Comparison of ENCODE assay signal across 7 mouse cellular contexts in the genomic region with DNA sequence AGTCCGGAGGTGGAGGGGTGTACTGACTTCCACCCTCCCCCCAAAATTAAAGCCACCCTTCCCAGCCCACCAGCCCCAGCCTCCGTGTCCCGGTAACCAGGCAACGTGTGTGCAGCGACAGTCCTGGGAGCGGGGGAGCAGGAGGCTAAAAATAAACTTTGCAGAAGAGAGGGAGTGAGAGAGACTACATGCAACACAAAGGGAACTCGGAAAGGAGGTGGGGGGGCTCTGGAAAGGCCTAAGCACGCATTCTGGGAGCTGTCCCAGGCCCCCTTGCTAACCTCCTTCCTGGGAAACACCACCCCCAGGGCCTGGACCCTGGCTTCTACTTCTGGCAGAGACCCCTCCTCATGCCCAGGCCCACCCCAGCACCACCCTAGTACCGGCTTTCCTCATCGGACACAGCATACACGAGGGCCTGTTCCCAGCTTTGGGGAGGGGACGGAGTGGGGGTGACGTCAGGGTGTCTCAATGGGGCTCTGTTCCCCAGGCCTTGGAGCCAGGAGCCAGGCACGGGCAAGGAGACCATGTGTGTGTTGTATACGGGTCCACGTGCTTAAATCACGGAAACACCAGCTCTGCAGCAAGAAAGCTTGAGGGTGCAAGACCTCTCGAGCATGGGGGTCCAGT. TPM values are rescaled to one million over a fixed set of nuclear protein-coding genes. Genes with fewer than 3 reads are reported as not detected.
DNase-seq lines count a peak whose midpoint lies in the region; ATAC-seq and TF ChIP-seq lines count a peak whose summit lies in the region.

No protein-coding gene starts in this region.

- H3K9me3 ChIP-seq in embryonic facial prominence, embryonic 12.5 days: no peaks in the 10 kb centered on the region
- no peaks in the 10 kb centered on the region for H3K9me3 ChIP-seq in heart, postnatal 0 days (replicated peaks; ENCODE audit: control insufficient read depth, low read length)
- no peaks in the 10 kb centered on the region for H3K9me3 ChIP-seq in stomach, embryonic 14.5 days (ENCODE audit: control insufficient read depth, low read depth, low read length)

- H3K4me1 ChIP-seq in embryonic facial prominence, embryonic 12.5 days: peaks cover 49% of the 10 kb centered on the region
- H3K4me1 ChIP-seq in heart, postnatal 0 days (ENCODE audit: control insufficient read depth, insufficient read depth): peaks cover 33% of the 10 kb centered on the region
- peaks cover 26% of the 10 kb centered on the region for H3K4me1 ChIP-seq in stomach, embryonic 14.5 days (ENCODE audit: control insufficient read depth, insufficient read depth, low read length)

- ATAC-seq in embryonic facial prominence, embryonic 12.5 days (ENCODE audit: insufficient number of reproducible peaks, insufficient read depth, low FRiP score, low TSS enrichment): no peak
- ATAC-seq in heart, postnatal 0 days (ENCODE audit: insufficient read depth, low read depth): 0 out of 2 replicates have a peak, but pooled peaks have one; percentile 6
- ATAC-seq in stomach, embryonic 14.5 days (ENCODE audit: insufficient number of reproducible peaks, insufficient read depth, low FRiP score, low read depth): peak; percentile 15; the same call in 1 of the 2 replicates

- H3K4me3 ChIP-seq in embryonic facial prominence, embryonic 12.5 days: peak overlapping the region; percentile 72
- H3K4me3 ChIP-seq in heart, postnatal 0 days (ENCODE audit: low read depth, low read length): peak overlapping the region; percentile 89
- H3K4me3 ChIP-seq in macrophage (ENCODE audit: inconsistent target): peak overlapping the region; percentile 46
- peak overlapping the region; percentile 98 for H3K4me3 ChIP-seq in stomach, embryonic 14.5 days (ENCODE audit: low read depth, low read length)

- DNase-seq in 416B (ENCODE audit: low read depth): peak; percentile 68
- DNase-seq in ES-CJ7 (ENCODE audit: low read depth, low spot score): peak; percentile 50
- DNase-seq in heart, postnatal 0 days (ENCODE audit: low spot score): peak; percentile 84
- DNase-seq in left cerebral cortex, adult 18-20 months (ENCODE audit: low spot score in 2 of 2): peak; percentile 74 to 85

- H3K36me3 ChIP-seq in embryonic facial prominence, embryonic 12.5 days: peaks cover 27% of the 10 kb centered on the region
- H3K36me3 ChIP-seq in heart, postnatal 0 days (replicated peaks; ENCODE audit: control insufficient read depth, insufficient read depth, low read length): peaks cover 26% of the 10 kb centered on the region
- H3K36me3 ChIP-seq in macrophage (ENCODE audit: inconsistent target): peaks cover 4% of the 10 kb centered on the region; the same call in 1 of the 2 replicates
- H3K36me3 ChIP-seq in stomach, embryonic 14.5 days (ENCODE audit: control insufficient read depth, insufficient read depth, low read length): peaks cover 27% of the 10 kb centered on the region

- peak overlapping the region; percentile 99 for H3K27ac ChIP-seq in embryonic facial prominence, embryonic 12.5 days
- peak overlapping the region; percentile 97 for H3K27ac ChIP-seq in heart, postnatal 0 days (ENCODE audit: low read depth)
- H3K27ac ChIP-seq in macrophage: peak overlapping the region; percentile 68
- peak overlapping the region; percentile 99 for H3K27ac ChIP-seq in stomach, embryonic 14.5 days (ENCODE audit: low read length)

- no peak for TF ChIP-seq CTCF in heart, postnatal 0 days (IDR thresholded peaks at IDR 0.05; ENCODE audit: low read depth)

- no peaks in the 10 kb centered on the region for H3K27me3 ChIP-seq in embryonic facial prominence, embryonic 12.5 days
- H3K27me3 ChIP-seq in heart, postnatal 0 days (ENCODE audit: control insufficient read depth, insufficient read depth, low read length): no peaks in the 10 kb centered on the region
- H3K27me3 ChIP-seq in stomach, embryonic 14.5 days (ENCODE audit: control insufficient read depth, insufficient read depth, low read length): no peaks in the 10 kb centered on the region

- TF ChIP-seq EP300 in heart, postnatal 0 days (IDR thresholded peaks at IDR 0.05; ENCODE audit: low read depth): 0 out of 2 replicates have a peak, but pooled peaks have one; percentile 24

- peak overlapping the region; percentile 97 for H3K4me2 ChIP-seq in embryonic facial prominence, embryonic 12.5 days (replicated peaks)
- H3K4me2 ChIP-seq in heart, postnatal 0 days (ENCODE audit: low read depth, low read length): peak overlapping the region; percentile 90
- peak overlapping the region; percentile 86 for H3K4me2 ChIP-seq in stomach, embryonic 14.5 days (replicated peaks; ENCODE audit: low read depth, low read length)

- peaks cover 54% of the 10 kb centered on the region for H3K79me2 ChIP-seq in macrophage (ENCODE audit: inconsistent target)

- WGBS in embryonic facial prominence, embryonic 12.5 days: 2% methylated on average over 18 of the region's 18 CpGs
- 1% methylated on average over 18 of the region's 18 CpGs for WGBS in heart, postnatal 0 days
- WGBS in macrophage (ENCODE audit: missing documents): 13% methylated on average over 18 of the region's 18 CpGs
- WGBS in stomach, embryonic 14.5 days: 1% methylated on average over 18 of the region's 18 CpGs

- peak overlapping the region; percentile 81 for H3K9ac ChIP-seq in embryonic facial prominence, embryonic 12.5 days
- peak overlapping the region; percentile 90 for H3K9ac ChIP-seq in heart, postnatal 0 days (replicated peaks; ENCODE audit: low read depth, low read length)
- H3K9ac ChIP-seq in stomach, embryonic 14.5 days (replicated peaks; ENCODE audit: low read depth, low read length): peak overlapping the region; percentile 95

RNA-seq across cellular contexts. Expression of a gene that starts 2.4 kb away (rescaled TPM):
- 20.0 and 20.8 TPM in 2 replicates for polyA plus RNA-seq in embryonic facial prominence, embryonic 12.5 days (2016; fragmentation: Nextera tagmentation; extraction: Ambion mirVana)
- 41.4 and 66.8 TPM in 2 replicates for total RNA-seq in heart, postnatal 0 days (2014; rRNA removed; ENCODE audit: low replicate concordance)
- 6.5 and 7.0 TPM in 2 replicates for polyA plus RNA-seq in heart, postnatal 0 days (2015; fragmentation: Nextera tagmentation; extraction: Ambion mirVana)
- total RNA-seq in left cerebral cortex, adult 18-20 months (2021): 10 to 100 TPM; 60.8 to 65.2 TPM
- 10 to 100 TPM in 15 of 26 experiments, 1 to 10 TPM in 11; 7.1 to 19.7 (median 10.7) TPM for total RNA-seq in macrophage (2018; cell fraction: chromatin; rRNA removed)
- 10 to 100 TPM in 24 of 26 experiments, 1 to 10 TPM in 2; 8.5 to 19.3 (median 12.5) TPM for total RNA-seq in macrophage (2018; cell fraction: cytosol; rRNA removed)
- 10 to 100 TPM in 19 of 26 experiments, 1 to 10 TPM in 7; 6.8 to 20.6 (median 13.6) TPM for total RNA-seq in macrophage (2018; cell fraction: nucleus; rRNA removed)
- polyA plus RNA-seq in macrophage (2018): 11.9 to 14.5 TPM (median 14.2 TPM) in 3 replicates
- polyA plus RNA-seq in stomach, embryonic 14.5 days (2014; fragmentation: Nextera tagmentation; extraction: Ambion mirVana): 25.8 and 27.7 TPM in 2 replicates

RNA-seq across cellular contexts. Expression of a gene that starts 10.5 kb away (rescaled TPM):
- 15.9 and 17.4 TPM in 2 replicates for polyA plus RNA-seq in embryonic facial prominence, embryonic 12.5 days (2016; fragmentation: Nextera tagmentation; extraction: Ambion mirVana)
- total RNA-seq in heart, postnatal 0 days (2014; rRNA removed; ENCODE audit: low replicate concordance): 62.1 and 64.7 TPM in 2 replicates
- 5.3 and 5.9 TPM in 2 replicates for polyA plus RNA-seq in heart, postnatal 0 days (2015; fragmentation: Nextera tagmentation; extraction: Ambion mirVana)
- 100 to 1,000 TPM; 215 to 224 TPM for total RNA-seq in left cerebral cortex, adult 18-20 months (2021)
- total RNA-seq in macrophage (2018; cell fraction: chromatin; rRNA removed): 10 to 100 TPM; 15.6 to 63.9 (median 38.0) TPM
- 10 to 100 TPM; 50.6 to 70.6 (median 58.9) TPM for total RNA-seq in macrophage (2018; cell fraction: cytosol; rRNA removed)
- 10 to 100 TPM; 21.7 to 69.9 (median 44.3) TPM for total RNA-seq in macrophage (2018; cell fraction: nucleus; rRNA removed)
- 51.8 to 78.1 TPM (median 55.3 TPM) in 3 replicates for polyA plus RNA-seq in macrophage (2018)
- 14.7 and 15.9 TPM in 2 replicates for polyA plus RNA-seq in stomach, embryonic 14.5 days (2014; fragmentation: Nextera tagmentation; extraction: Ambion mirVana)

RNA-seq across cellular contexts. Expression of a gene that starts 19.4 kb away (rescaled TPM):
- 45.7 and 47.0 TPM in 2 replicates for polyA plus RNA-seq in embryonic facial prominence, embryonic 12.5 days (2016; fragmentation: Nextera tagmentation; extraction: Ambion mirVana)
- 57.2 and 63.0 TPM in 2 replicates for total RNA-seq in heart, postnatal 0 days (2014; rRNA removed; ENCODE audit: low replicate concordance)
- polyA plus RNA-seq in heart, postnatal 0 days (2015; fragmentation: Nextera tagmentation; extraction: Ambion mirVana): 15.7 and 16.9 TPM in 2 replicates
- total RNA-seq in left cerebral cortex, adult 18-20 months (2021): 100 to 1,000 TPM; 212 to 225 TPM
- 100 to 1,000 TPM in 24 of 26 experiments, 10 to 100 TPM in 2; 63.5 to 495 (median 311) TPM for total RNA-seq in macrophage (2018; cell fraction: chromatin; rRNA removed)
- 100 to 1,000 TPM; 146 to 312 (median 230) TPM for total RNA-seq in macrophage (2018; cell fraction: cytosol; rRNA removed)
- 100 to 1,000 TPM; 124 to 500 (median 278) TPM for total RNA-seq in macrophage (2018; cell fraction: nucleus; rRNA removed)
- 88.9 to 139 TPM (median 118 TPM) in 3 replicates for polyA plus RNA-seq in macrophage (2018)
- polyA plus RNA-seq in stomach, embryonic 14.5 days (2014; fragmentation: Nextera tagmentation; extraction: Ambion mirVana): 51.4 and 54.1 TPM in 2 replicates

RNA-seq across cellular contexts. Expression of a gene that starts 26.9 kb away (rescaled TPM):
- 2.9 and 3.0 TPM in 2 replicates for polyA plus RNA-seq in embryonic facial prominence, embryonic 12.5 days (2016; fragmentation: Nextera tagmentation; extraction: Ambion mirVana)
- 6.6 and 6.8 TPM in 2 replicates for total RNA-seq in heart, postnatal 0 days (2014; rRNA removed; ENCODE audit: low replicate concordance)
- polyA plus RNA-seq in heart, postnatal 0 days (2015; fragmentation: Nextera tagmentation; extraction: Ambion mirVana): 1.2 and 1.4 TPM in 2 replicates
- total RNA-seq in left cerebral cortex, adult 18-20 months (2021): 10 to 100 TPM; 10.6 to 11.4 TPM
- 10 to 100 TPM in 4 of 26 experiments, 1 to 10 TPM in 21, under 1 TPM in 1; 0.87 to 15.3 (median 5.3) TPM for total RNA-seq in macrophage (2018; cell fraction: chromatin; rRNA removed)
- total RNA-seq in macrophage (2018; cell fraction: cytosol; rRNA removed): 1 to 10 TPM; 1.2 to 8.6 (median 5.0) TPM
- 10 to 100 TPM in 3 of 26 experiments, 1 to 10 TPM in 22, under 1 TPM in 1; 0.96 to 15.9 (median 4.5) TPM for total RNA-seq in macrophage (2018; cell fraction: nucleus; rRNA removed)
- 4.1 to 4.8 TPM (median 4.5 TPM) in 3 replicates for polyA plus RNA-seq in macrophage (2018)
- 3.7 and 4.2 TPM in 2 replicates for polyA plus RNA-seq in stomach, embryonic 14.5 days (2014; fragmentation: Nextera tagmentation; extraction: Ambion mirVana)

RNA-seq across cellular contexts. Expression of a gene that starts 27.7 kb away (rescaled TPM):
- 13.7 and 14.9 TPM in 2 replicates for polyA plus RNA-seq in embryonic facial prominence, embryonic 12.5 days (2016; fragmentation: Nextera tagmentation; extraction: Ambion mirVana)
- total RNA-seq in heart, postnatal 0 days (2014; rRNA removed; ENCODE audit: low replicate concordance): 20.5 and 33.8 TPM in 2 replicates
- polyA plus RNA-seq in heart, postnatal 0 days (2015; fragmentation: Nextera tagmentation; extraction: Ambion mirVana): 9.5 and 11.0 TPM in 2 replicates
- 10 to 100 TPM; 24.2 to 26.7 TPM for total RNA-seq in left cerebral cortex, adult 18-20 months (2021)
- 10 to 100 TPM in 10 of 26 experiments, 1 to 10 TPM in 15, under 1 TPM in 1; 0.62 to 26.5 (median 6.3) TPM for total RNA-seq in macrophage (2018; cell fraction: chromatin; rRNA removed)
- total RNA-seq in macrophage (2018; cell fraction: cytosol; rRNA removed): 1 to 10 TPM; 1.6 to 9.0 (median 5.1) TPM
- total RNA-seq in macrophage (2018; cell fraction: nucleus; rRNA removed): 10 to 100 TPM in 4 of 26 experiments, 1 to 10 TPM in 22; 1.8 to 19.3 (median 5.6) TPM
- 2.2 to 9.2 TPM (median 3.1 TPM) in 3 replicates for polyA plus RNA-seq in macrophage (2018)
- 7.5 and 8.7 TPM in 2 replicates for polyA plus RNA-seq in stomach, embryonic 14.5 days (2014; fragmentation: Nextera tagmentation; extraction: Ambion mirVana)

Comparison
In these comparisons a context has a peak if more than half of its experiments do, and no peak if none do; other contexts are left out.
1. H3K4me3 ChIP-seq: peak in every context shown above with its lines; median percentile 98 in stomach, embryonic 14.5 days; 89 in heart, postnatal 0 days; 72 in embryonic facial prominence, embryonic 12.5 days; 46 in macrophage.